Mouse (Mus musculus) stomach, postnatal 0 days (tissue): ENCODE measurements around the gene Cnga1. TPM values are rescaled to one million over a fixed set of nuclear protein-coding genes. Genes with fewer than 3 reads are reported as not detected.
A peak's percentile ranks its signal among the peaks of the same experiment; 100 is the strongest.

ENCODE experiments used
- ATAC-seq: fragments of 200-750 bp; cut with Nextera tagmentation; 2 replicates; pipeline ENCODE4 v1.8.0; 2017; ENCODE audit not compliant: low FRiP score, low TSS enrichment
- DNase-seq: peaks from one replicate; pipeline ENCODE4 v3.0.0-alpha.2; 2016; ENCODE audit warnings: low spot score
- H3K27ac ChIP-seq: fragments of 300-500 bp; sonication (generic); replicated peaks from 2 replicates; pipeline ENCODE4 v1.5.1; 2014; ENCODE audit warnings: mild to moderate bottlenecking, control low read depth
- H3K27me3 ChIP-seq: fragments of 300-500 bp; sonication (generic); 2 replicates; pipeline ENCODE4 v1.6.1; 2014; ENCODE audit warnings: low read length; ENCODE audit not compliant: control insufficient read depth, insufficient read depth
- H3K36me3 ChIP-seq: fragments of 300-500 bp; sonication (generic); 2 replicates; pipeline ENCODE4 v1.6.1; 2014; ENCODE audit warnings: low read length, mixed read lengths; ENCODE audit not compliant: control insufficient read depth, insufficient read depth
- H3K4me1 ChIP-seq: fragments of 300-500 bp; sonication (generic); replicated peaks from 2 replicates; pipeline ENCODE4 v1.6.1; 2014; ENCODE audit warnings: antibody characterized with exemption; ENCODE audit not compliant: control insufficient read depth, insufficient read depth
- H3K4me2 ChIP-seq: fragments of 300-500 bp; sonication (generic); replicated peaks from 2 replicates; pipeline ENCODE4 v1.6.1; 2014; ENCODE audit warnings: low read depth, mild to moderate bottlenecking, control low read depth, moderate library complexity
- H3K4me3 ChIP-seq: fragments of 300-500 bp; sonication (generic); 2 replicates; pipeline ENCODE4 v1.5.1; 2014; ENCODE audit warnings: low read depth, low read length, control low read depth
- H3K9ac ChIP-seq: fragments of 300-500 bp; sonication (generic); 2 replicates; pipeline ENCODE4 v1.6.1; 2014; ENCODE audit warnings: mild to moderate bottlenecking, low read length, control low read depth, mixed read lengths
- H3K9me3 ChIP-seq: fragments of 300-500 bp; sonication (generic); 2 replicates; pipeline ENCODE4 v1.6.1; 2016; ENCODE audit warnings: low read length; ENCODE audit not compliant: control insufficient read depth
- CTCF ChIP-seq: IDR thresholded peaks from 2 replicates; pipeline ENCODE4 v1.5.1; 2016; ENCODE audit warnings: antibody characterized with exemption, low read depth, mild to moderate bottlenecking, moderate library complexity
- EP300 ChIP-seq: optimal IDR thresholded peaks from 2 replicates; pipeline ENCODE3; 2016; ENCODE audit warnings: antibody characterized with exemption
- WGBS: fragments of 180-500 bp; shearing (Covaris S2); extraction: QIAGEN DNeasy Blood & Tissue Kit; methylation state at CpG from one replicate; pipeline ENCODE4 v1.1.7; 2014; 5-methylcytosine and 5-hydroxymethylcytosine counted together
- polyA plus RNA-seq: library from polyadenylated mRNA; unstranded; fragments of >200 nt; fragmentation: Nextera tagmentation; extraction: Ambion mirVana; gene quantifications from 2 replicates; pipeline ENCODE4 v1.2.1, GENCODE M21; 2015

Gene Cnga1
- polyA plus RNA-seq, 1 experiment from 2014 or later = not detected

- Histone ChIP-seq H3K36me3 (no peaks in the 10 kb centered on the region), H3K9ac (no peak overlapping the region), H3K27ac (no peak overlapping the region), H3K4me2 (no peak overlapping the region), H3K27me3 (no peaks in the 10 kb centered on the region), H3K9me3 (no peaks in the 10 kb centered on the region), H3K4me3 (no peak overlapping the region), H3K4me1 (no peaks in the 10 kb centered on the region)
- TF ChIP-seq EP300 (no peak), CTCF (no peak)
- WGBS = 41% methylated on average over 3 of the region's 3 CpGs
- no peak; the same call in 1 of the 2 replicates for ATAC-seq
- DNase-seq = no peak
Measured at GRCm38 (mm10) chr5:72636122-72636521, 8.0 kb downstream of the Cnga1 start.

GRCm38 (mm10) chr5:72634791-72635271, 9.2 kb downstream of the Cnga1 start:
- H3K9me3 ChIP-seq = no peaks in the 10 kb centered on the region
- H3K4me1 ChIP-seq = no peaks in the 10 kb centered on the region
- no peaks in the 10 kb centered on the region for H3K36me3 ChIP-seq
- H3K4me2 ChIP-seq = no peak overlapping the region
- H3K27me3 ChIP-seq = no peaks in the 10 kb centered on the region
- TF ChIP-seq EP300 = no peak
- H3K27ac ChIP-seq = no peak overlapping the region
- H3K9ac ChIP-seq = no peak overlapping the region
- 76% methylated on average over 9 of the region's 9 CpGs for WGBS
- no peak overlapping the region for H3K4me3 ChIP-seq
- DNase-seq (no peak), ATAC-seq (no peak)

- no peaks in the 10 kb centered on the region for H3K27me3 ChIP-seq
- H3K27ac ChIP-seq = no peak overlapping the region
- no peak overlapping the region for H3K4me2 ChIP-seq
- no peaks in the 10 kb centered on the region for H3K4me1 ChIP-seq
- WGBS = 89% methylated on average over 6 of the region's 6 CpGs
- H3K36me3 ChIP-seq = no peaks in the 10 kb centered on the region
- DNase-seq (no peak), ATAC-seq (no peak)
- H3K9me3 ChIP-seq = no peaks in the 10 kb centered on the region
- H3K4me3 ChIP-seq = no peak overlapping the region
- no peak overlapping the region for H3K9ac ChIP-seq
- TF ChIP-seq EP300 (no peak), CTCF (no peak)
Measured at GRCm38 (mm10) chr5:72630026-72630425, 14.0 kb downstream of the Cnga1 start.

GRCm38 (mm10) chr5:72621022-72621421, 23.1 kb downstream of the Cnga1 start:
- DNase-seq (no peak), ATAC-seq (no peak)
- Histone ChIP-seq H3K4me2 (no peak overlapping the region), H3K36me3 (no peaks in the 10 kb centered on the region), H3K27ac (no peak overlapping the region), H3K27me3 (no peaks in the 10 kb centered on the region), H3K9me3 (no peaks in the 10 kb centered on the region), H3K4me3 (no peak overlapping the region), H3K4me1 (no peaks in the 10 kb centered on the region), H3K9ac (no peak overlapping the region)
- TF ChIP-seq CTCF (peak; percentile 33), EP300 (no peak)
- 88% methylated on average over 1 of the region's 1 CpGs for WGBS

- TF ChIP-seq EP300 (no peak), CTCF (no peak)
- WGBS = 79% methylated on average over 4 of the region's 4 CpGs
- H3K9ac ChIP-seq = no peak overlapping the region
- no peak overlapping the region for H3K27ac ChIP-seq
- H3K36me3 ChIP-seq = no peaks in the 10 kb centered on the region
- DNase-seq (no peak), ATAC-seq (no peak)
- no peaks in the 10 kb centered on the region for H3K27me3 ChIP-seq
- no peaks in the 10 kb centered on the region for H3K4me1 ChIP-seq
- H3K4me2 ChIP-seq = no peak overlapping the region
- no peaks in the 10 kb centered on the region for H3K9me3 ChIP-seq
- no peak overlapping the region for H3K4me3 ChIP-seq
Measured at GRCm38 (mm10) chr5:72617413-72617812, 26.7 kb downstream of the Cnga1 start.

GRCm38 (mm10) chr5:72603138-72603537, 40.9 kb downstream of the Cnga1 start:
- H3K4me2 ChIP-seq = no peak overlapping the region
- H3K9me3 ChIP-seq = no peaks in the 10 kb centered on the region
- no peaks in the 10 kb centered on the region for H3K36me3 ChIP-seq
- H3K4me3 ChIP-seq = no peak overlapping the region
- DNase-seq (no peak), ATAC-seq (no peak)
- 63% methylated on average over 4 of the region's 4 CpGs for WGBS
- H3K27me3 ChIP-seq = no peaks in the 10 kb centered on the region
- no peak overlapping the region for H3K9ac ChIP-seq
- no peak overlapping the region for H3K27ac ChIP-seq
- no peak for TF ChIP-seq EP300
- no peak for TF ChIP-seq CTCF
- H3K4me1 ChIP-seq = no peaks in the 10 kb centered on the region
